Mouse (Mus musculus): ENCODE results near the gene Tert.

The Tert gene

GRCm38 (mm10) chr13:73675161-73675560 lies 48.5 kb downstream of the Tert start:
- no peak for DNase-seq (ENCODE audit: low read depth, low spot score)

DNA sequence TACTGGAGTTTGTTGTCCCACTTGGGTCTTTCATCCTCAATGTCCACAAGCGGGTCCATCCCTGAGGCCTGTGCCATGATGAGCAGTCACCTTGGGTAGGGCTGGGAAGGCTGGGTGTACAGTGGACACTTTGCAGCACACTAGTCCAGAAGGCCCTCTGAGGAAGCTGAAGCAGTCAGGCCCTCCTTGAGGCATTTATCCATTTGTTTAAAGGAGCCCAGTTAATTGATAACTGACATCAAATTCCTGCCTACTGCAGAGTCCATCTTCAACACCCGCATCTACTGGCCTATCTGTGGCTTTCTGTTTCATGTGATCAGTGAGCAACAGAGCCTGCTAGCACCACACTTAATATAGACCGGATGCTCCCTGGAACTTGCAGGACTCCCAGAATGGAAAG lies 51.1 kb downstream of the Tert start, which contains the start of gene Slc6a18:
Slc6a18 (minus strand) TSS at position 171 of the 400 bp plus-strand sequence.
- no peak for DNase-seq (ENCODE audit: low read depth, low spot score)

DNA sequence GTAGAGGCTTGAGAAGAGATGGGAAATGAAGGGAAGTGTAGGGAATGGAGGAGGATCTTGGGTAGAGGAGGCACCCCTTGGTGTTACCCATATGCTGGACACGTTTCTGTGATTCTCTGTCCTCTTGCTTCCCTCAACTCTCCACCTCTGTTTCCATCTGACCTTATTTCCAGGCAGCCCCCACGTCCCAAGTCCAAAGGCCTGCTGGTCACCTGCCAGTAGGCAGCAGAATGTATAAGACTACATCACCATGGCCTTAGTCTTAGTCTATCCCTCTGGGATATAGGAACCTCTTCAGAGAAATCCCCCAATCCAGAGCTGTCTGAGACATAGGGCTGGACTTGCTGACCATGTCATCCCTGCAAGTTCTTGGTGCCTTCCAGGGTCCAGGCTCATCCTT lies 52.6 kb downstream of the Tert start:
- no peak for DNase-seq (ENCODE audit: low read depth, low spot score)

DNA sequence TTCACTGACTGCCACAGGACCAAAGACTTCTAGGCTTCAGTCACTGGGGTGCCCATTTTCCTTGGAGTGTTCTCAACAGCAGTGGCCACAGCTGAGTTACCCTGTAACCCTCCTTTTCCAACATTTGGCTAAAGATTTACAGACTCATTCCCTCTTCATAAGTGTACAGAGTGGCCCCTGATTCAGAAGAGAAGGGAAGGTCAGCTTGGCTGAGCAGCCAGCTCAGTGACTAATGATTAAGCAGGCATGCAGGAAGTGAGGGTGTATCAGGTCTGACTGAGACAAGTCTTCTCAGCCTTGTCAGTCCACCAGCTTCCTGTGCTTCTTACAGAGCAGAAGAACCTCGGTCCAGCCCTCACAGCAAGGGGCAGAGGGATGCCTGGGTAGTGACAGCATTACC lies 53.7 kb downstream of the Tert start:
- no peak for DNase-seq (ENCODE audit: low read depth, low spot score)

GRCm38 (mm10) chr13:73682226-73682625 lies 55.5 kb downstream of the Tert start:
- no peak for DNase-seq (ENCODE audit: low read depth, low spot score)

DNA sequence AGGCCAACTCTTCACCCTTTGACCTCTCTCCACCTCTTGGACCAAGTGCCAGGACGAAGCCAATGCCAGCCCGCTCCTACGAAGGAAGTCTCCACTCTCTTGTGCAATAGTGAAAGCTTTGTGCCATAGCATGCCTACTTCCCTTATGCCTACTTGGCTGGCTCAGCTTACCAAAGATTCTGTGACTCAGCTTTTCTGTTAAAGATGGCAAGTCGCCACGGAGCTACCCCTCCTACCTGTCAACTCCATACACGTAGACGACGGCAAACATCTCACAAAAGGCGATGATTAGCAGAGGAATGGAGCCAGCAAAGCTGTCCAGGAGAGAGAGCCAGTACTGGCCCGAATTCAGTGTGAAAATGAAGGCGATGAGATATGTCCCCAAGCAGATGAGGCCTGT lies 57.0 kb downstream of the Tert start:
- DNase-seq (ENCODE audit: low read depth, low spot score): peak; percentile 25

DNA sequence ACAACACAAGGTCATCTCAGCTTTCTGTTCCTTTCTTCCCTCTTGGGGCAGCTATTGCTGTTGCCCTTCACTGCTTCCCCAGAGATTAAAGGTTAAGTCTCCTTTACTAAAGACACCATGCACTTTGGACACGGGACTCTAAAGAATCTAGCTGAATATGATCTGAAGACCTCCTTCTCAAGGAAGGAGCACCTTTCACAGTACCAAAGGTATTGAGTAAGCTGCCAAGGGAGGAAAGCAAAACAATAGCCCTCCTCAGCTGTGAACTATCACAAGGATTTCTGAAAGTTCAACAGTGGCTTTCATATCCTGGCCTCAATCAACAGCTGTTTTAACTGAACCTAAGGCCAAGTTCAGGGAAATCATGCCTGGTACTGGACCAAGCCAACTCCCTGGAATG lies 57.7 kb downstream of the Tert start:
- DNase-seq (ENCODE audit: low read depth, low spot score): peak; percentile 30

DNA sequence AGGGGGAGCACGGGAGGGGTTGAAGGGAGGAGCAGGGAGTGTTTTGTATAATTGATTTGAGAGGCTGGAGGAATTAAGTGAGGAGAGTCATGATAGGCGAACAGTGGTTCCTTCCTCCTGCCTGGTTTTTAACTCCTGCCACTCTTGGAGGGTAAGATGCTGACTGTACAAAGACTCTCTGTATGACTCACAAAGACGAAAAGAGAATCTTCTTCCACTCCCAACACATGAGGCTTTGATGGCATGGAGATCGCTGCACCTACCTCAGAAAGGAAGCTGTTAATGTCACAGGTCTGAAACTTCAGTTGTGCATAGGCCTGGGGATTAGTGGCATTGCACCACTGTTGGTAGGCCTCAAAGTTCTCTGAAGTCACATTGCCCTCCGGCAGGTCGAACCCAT lies 58.8 kb downstream of the Tert start:
- DNase-seq (ENCODE audit: low read depth, low spot score): no peak

GRCm38 (mm10) chr13:73687601-73688000 lies 60.9 kb downstream of the Tert start:
- DNase-seq (ENCODE audit: low read depth, low spot score): no peak

DNA sequence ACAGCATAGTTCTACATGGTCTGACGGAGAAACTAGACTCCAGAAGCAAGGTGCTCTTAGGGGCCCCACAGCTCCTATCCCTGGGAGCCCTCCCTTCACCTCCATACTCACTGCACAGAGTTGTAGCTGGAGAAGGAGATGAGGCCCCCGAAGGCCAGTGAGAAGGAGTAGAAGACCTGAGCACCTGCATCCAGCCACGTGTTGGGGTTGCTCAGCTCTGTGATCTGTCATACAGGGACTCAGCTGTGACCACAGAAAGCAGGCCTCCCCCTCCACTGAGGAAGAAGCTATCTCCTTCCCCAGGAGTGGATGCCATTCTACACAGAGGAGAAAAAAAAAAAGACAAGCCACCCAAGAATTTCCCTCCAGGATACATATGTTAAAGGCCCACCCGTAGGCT lies 62.2 kb downstream of the Tert start:
- DNase-seq (ENCODE audit: low read depth, low spot score): no peak

GRCm38 (mm10) chr13:73692249-73692868 lies 65.6 kb downstream of the Tert start:
- no peak for DNase-seq (ENCODE audit: low read depth, low spot score)

- no peak for DNase-seq (ENCODE audit: low read depth, low spot score)
Measured at GRCm38 (mm10) chr13:73693333-73693732, 66.6 kb downstream of the Tert start.

- no peak for DNase-seq (ENCODE audit: low read depth, low spot score)
Measured at GRCm38 (mm10) chr13:73694972-73695371, 68.3 kb downstream of the Tert start.

DNA sequence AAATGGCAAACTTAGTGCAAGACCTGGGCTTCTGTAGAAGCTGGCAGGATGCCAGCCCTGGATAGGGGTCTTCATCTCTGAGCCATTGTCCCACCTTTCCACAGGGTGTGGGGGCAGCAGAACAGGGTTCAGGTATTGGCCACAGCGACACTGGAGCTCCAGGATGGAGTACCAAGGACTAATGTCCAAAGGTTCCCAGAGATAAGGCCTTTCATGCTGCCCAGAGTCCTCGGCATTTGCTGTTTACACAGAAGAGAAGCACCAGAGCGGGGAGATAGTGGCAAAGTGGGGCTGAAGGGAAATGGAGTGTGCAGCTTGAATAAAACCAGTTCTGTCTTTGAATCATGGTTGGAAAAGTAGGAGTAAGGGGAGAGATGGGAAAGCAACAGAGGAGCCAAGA lies 69.8 kb downstream of the Tert start:
- DNase-seq (ENCODE audit: low read depth, low spot score): no peak
